In genomic region chr10:79695231-79696128, GRCm38 (mm10) we compare ENCODE assay signal across 8 mouse cellular contexts. TPM values are rescaled to one million over a fixed set of nuclear protein-coding genes. Genes with fewer than 3 reads are reported as not detected.
DNase-seq lines count a peak whose midpoint lies in the region; ATAC-seq lines count a peak whose summit lies in the region.

No protein-coding gene starts in this region.

- no peak overlapping the region for H3K9ac ChIP-seq in intestine, embryonic 14.5 days (ENCODE audit: low read length)
- H3K9ac ChIP-seq in liver, embryonic 11.5 days (ENCODE audit: low read depth, low read length), result no peak overlapping the region

- H3K4me2 ChIP-seq in intestine, embryonic 14.5 days (ENCODE audit: low read length), result peak overlapping the region; percentile 14; the same call in 1 of the 2 replicates
- H3K4me2 ChIP-seq in liver, embryonic 11.5 days, result no peak overlapping the region

- H3K27me3 ChIP-seq in intestine, embryonic 14.5 days (replicated peaks; ENCODE audit: control insufficient read depth, insufficient read depth, low read length), result no peaks in the 10 kb centered on the region
- H3K27me3 ChIP-seq in liver, embryonic 11.5 days (replicated peaks; ENCODE audit: control insufficient read depth, insufficient read depth, low read length), result no peaks in the 10 kb centered on the region

- no peaks in the 10 kb centered on the region for H3K36me3 ChIP-seq in intestine, embryonic 14.5 days (ENCODE audit: control insufficient read depth, insufficient read depth, low read length)
- H3K36me3 ChIP-seq in liver, embryonic 11.5 days (ENCODE audit: control insufficient read depth, insufficient read depth, low read length), result no peaks in the 10 kb centered on the region

- H3K4me3 ChIP-seq in intestine, embryonic 14.5 days (ENCODE audit: low read depth, low read length), result no peak overlapping the region
- H3K4me3 ChIP-seq in liver, embryonic 11.5 days (ENCODE audit: low read depth, low read length), result no peak overlapping the region

- 59% methylated on average over 13 of the region's 13 CpGs for WGBS in intestine, embryonic 14.5 days
- 63% methylated on average over 13 of the region's 13 CpGs for WGBS in liver, embryonic 11.5 days

- peak; percentile 25; the same call in 1 of the 2 replicates for ATAC-seq in intestine, embryonic 14.5 days (replicated peaks; ENCODE audit: low FRiP score, low TSS enrichment, low read depth)
- ATAC-seq in liver, embryonic 11.5 days (replicated peaks; ENCODE audit: low FRiP score), result peak; percentile 54

- H3K9me3 ChIP-seq in intestine, embryonic 14.5 days (ENCODE audit: control insufficient read depth, low read length), result no peaks in the 10 kb centered on the region
- no peaks in the 10 kb centered on the region for H3K9me3 ChIP-seq in liver, embryonic 11.5 days (ENCODE audit: control insufficient read depth, low read length)

- peak overlapping the region; percentile 73 for H3K27ac ChIP-seq in intestine, embryonic 14.5 days (ENCODE audit: low read depth)
- no peak overlapping the region for H3K27ac ChIP-seq in liver, embryonic 11.5 days (ENCODE audit: low read depth, low read length)

- peaks cover 7% of the 10 kb centered on the region for H3K4me1 ChIP-seq in intestine, embryonic 14.5 days (replicated peaks; ENCODE audit: control insufficient read depth, insufficient read depth, low read length)
- H3K4me1 ChIP-seq in liver, embryonic 11.5 days (replicated peaks; ENCODE audit: control insufficient read depth, insufficient read depth, low read length), result peaks cover 8% of the 10 kb centered on the region

- DNase-seq in 3T3-L1 (ENCODE audit: low read depth, low spot score) (peak; percentile 83), MEL-GATA-1-ER (ENCODE audit: extremely low read depth, low read depth) (peak; percentile 67)
- peak; percentile 87 for DNase-seq in cerebellum, adult 9-11 months
- peak; percentile 74 for DNase-seq in gastrocnemius, postnatal 25 days
- DNase-seq in intestine, embryonic 14.5 days (ENCODE audit: low spot score), result peak; percentile 82
- peak; percentile 67 for DNase-seq in liver, embryonic 11.5 days (ENCODE audit: low spot score)
- DNase-seq in neural tube, embryonic 10.5 days (ENCODE audit: extremely low spot score, low spot score), result peak; percentile 69
- peak; percentile 64 for DNase-seq in testis, postnatal 14 days (ENCODE audit: low spot score)

RNA-seq across cellular contexts. Expression of gene Gzmm, which starts 6.7 kb away (rescaled TPM):
- 1 to 10 TPM; 4.0 to 4.4 TPM for total RNA-seq in gastrocnemius, postnatal 25 days (2021)
- 0.78 and 1.2 TPM in 2 replicates for polyA plus RNA-seq in intestine, embryonic 14.5 days (2014; fragmentation: Nextera tagmentation; extraction: Ambion mirVana)
- 0.16 and 0.45 TPM in 2 replicates for polyA plus RNA-seq in liver, embryonic 11.5 days (2014; fragmentation: Nextera tagmentation; extraction: Ambion mirVana)

RNA-seq across cellular contexts. Expression of gene Bsg, which starts 8.8 kb away (rescaled TPM):
- total RNA-seq in gastrocnemius, postnatal 25 days (2021), result 100 to 1,000 TPM; 513 to 650 TPM
- polyA plus RNA-seq in intestine, embryonic 14.5 days (2014; fragmentation: Nextera tagmentation; extraction: Ambion mirVana), result 895 and 900 TPM in 2 replicates
- polyA plus RNA-seq in liver, embryonic 11.5 days (2014; fragmentation: Nextera tagmentation; extraction: Ambion mirVana), result 992 and 1,001 TPM in 2 replicates

RNA-seq across cellular contexts. Expression of gene Cdc34, which starts 13.5 kb away (rescaled TPM):
- 100 to 1,000 TPM; 329 to 332 TPM for total RNA-seq in gastrocnemius, postnatal 25 days (2021)
- 129 and 145 TPM in 2 replicates for polyA plus RNA-seq in intestine, embryonic 14.5 days (2014; fragmentation: Nextera tagmentation; extraction: Ambion mirVana)
- polyA plus RNA-seq in liver, embryonic 11.5 days (2014; fragmentation: Nextera tagmentation; extraction: Ambion mirVana), result 213 and 236 TPM in 2 replicates

RNA-seq across cellular contexts. Expression of gene Hcn2, which starts 21.0 kb away (rescaled TPM):
- under 1 TPM; 0.67 TPM for total RNA-seq in gastrocnemius, postnatal 25 days (2021)
- 0.09 and 0.12 TPM in 2 replicates for polyA plus RNA-seq in intestine, embryonic 14.5 days (2014; fragmentation: Nextera tagmentation; extraction: Ambion mirVana)
- polyA plus RNA-seq in liver, embryonic 11.5 days (2014; fragmentation: Nextera tagmentation; extraction: Ambion mirVana), result not detected in 2 replicates

RNA-seq across cellular contexts. Expression of gene Tpgs1, which starts 26.3 kb away (rescaled TPM):
- 10 to 100 TPM; 19.1 to 19.6 TPM for total RNA-seq in gastrocnemius, postnatal 25 days (2021)
- 80.1 and 81.2 TPM in 2 replicates for polyA plus RNA-seq in intestine, embryonic 14.5 days (2014; fragmentation: Nextera tagmentation; extraction: Ambion mirVana)
- 48.5 and 50.5 TPM in 2 replicates for polyA plus RNA-seq in liver, embryonic 11.5 days (2014; fragmentation: Nextera tagmentation; extraction: Ambion mirVana)
